Mouse (Mus musculus): ENCODE data around the gene Tgfb1.

GRCm38 (mm10) chr7:25727800-25728199 lies 41.0 kb downstream of the Tgfb1 start:
- TF ChIP-seq CTCF (IDR thresholded peaks at IDR 0.05) = no peak
- no peak for TF ChIP-seq EP300 (IDR thresholded peaks at IDR 0.05)

Data from lung, postnatal 0 days (tissue).